8 mouse cellular contexts compared by ENCODE assay signal in the genomic region with DNA sequence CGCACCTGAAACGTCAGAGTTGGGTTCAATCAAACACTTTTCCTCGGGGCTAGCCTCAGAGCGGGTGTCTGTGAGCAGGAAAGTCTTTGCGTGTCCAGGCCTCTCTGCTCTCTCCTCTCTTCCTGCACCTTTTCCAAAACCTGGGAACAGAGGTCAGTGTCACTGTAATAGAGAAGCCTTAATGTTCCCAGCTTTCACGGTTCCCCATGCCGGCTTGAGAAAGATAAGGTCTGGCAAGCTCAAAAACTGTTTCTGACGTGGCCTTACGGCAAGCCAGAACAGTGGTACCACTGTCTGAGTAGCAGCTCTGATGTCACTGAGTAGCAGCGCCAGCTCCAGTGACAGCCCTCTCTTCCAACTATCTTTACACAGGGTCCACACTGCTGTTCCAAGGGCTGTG. TPM values are rescaled to one million over a fixed set of nuclear protein-coding genes. Genes with fewer than 3 reads are reported as not detected.
DNase-seq lines count a peak whose midpoint lies in the region; ATAC-seq and TF ChIP-seq lines count a peak whose summit lies in the region.

No protein-coding gene starts in this region.

- H3K4me1 ChIP-seq in heart, embryonic 11.5 days (ENCODE audit: control insufficient read depth, insufficient read depth, low read length): peaks cover 13% of the 10 kb centered on the region
- H3K4me1 ChIP-seq in CH12.LX (ENCODE audit: control insufficient read depth in 1 of 2, insufficient read depth in 2 of 2): peaks cover 12 to 29% of the 10 kb centered on the region in 2 experiments
- H3K4me1 ChIP-seq in forebrain, embryonic 14.5 days (ENCODE audit: control insufficient read depth, insufficient read depth, low read length): peaks cover 9% of the 10 kb centered on the region
- H3K4me1 ChIP-seq in liver, embryonic 15.5 days (replicated peaks): peaks cover 30% of the 10 kb centered on the region

- peak overlapping the region; percentile 82 for H3K9ac ChIP-seq in heart, embryonic 11.5 days (ENCODE audit: low read depth, low read length)
- peak overlapping the region; percentile 59 for H3K9ac ChIP-seq in CH12.LX (ENCODE audit: insufficient read depth, low read depth)
- peak overlapping the region; percentile 75 for H3K9ac ChIP-seq in forebrain, embryonic 14.5 days (ENCODE audit: low read length)
- peak overlapping the region; percentile 64 for H3K9ac ChIP-seq in liver, embryonic 15.5 days

- no peaks in the 10 kb centered on the region for H3K79me2 ChIP-seq in CH12.LX (replicated peaks; ENCODE audit: control insufficient read depth, extremely low read depth, insufficient read depth, poor library complexity, severe bottlenecking)

- TF ChIP-seq EP300 in CH12.LX (IDR thresholded peaks at IDR 0.05; ENCODE audit: low read length): no peak

- DNase-seq in heart, adult 18-20 months: no peak
- DNase-seq in CH12.LX (ENCODE audit: extremely low read depth): no peak
- no peak for DNase-seq in forebrain, embryonic 14.5 days (ENCODE audit: low spot score)
- DNase-seq in embryo, embryonic 9.5 days (ENCODE audit: extremely low spot score): no peak
- DNase-seq in right cerebral cortex, adult 18-20 months: no peak
- DNase-seq in cerebellum, adult 11-12 months: no peak

- TF ChIP-seq RAD21 in CH12.LX (IDR thresholded peaks at IDR 0.05; ENCODE audit: low read depth, low read length): no peak

- 49% methylated on average over 10 of the region's 10 CpGs for WGBS in heart, embryonic 11.5 days (ENCODE audit: insufficient replicate concordance)
- 63% methylated on average over 10 of the region's 10 CpGs for whole genome bisulfite sequencing in forebrain, embryonic 14.5 days
- 35% methylated on average over 10 of the region's 10 CpGs for WGBS in liver, embryonic 15.5 days (ENCODE audit: insufficient replicate concordance)

- H3K27me3 ChIP-seq in heart, embryonic 11.5 days (ENCODE audit: control insufficient read depth, insufficient read depth, low read length): no peaks in the 10 kb centered on the region
- H3K27me3 ChIP-seq in CH12.LX (replicated peaks): no peaks in the 10 kb centered on the region
- no peaks in the 10 kb centered on the region for H3K27me3 ChIP-seq in forebrain, embryonic 14.5 days (replicated peaks; ENCODE audit: control insufficient read depth, insufficient read depth, low read length)
- H3K27me3 ChIP-seq in liver, embryonic 15.5 days: no peaks in the 10 kb centered on the region

- H3K9me3 ChIP-seq in heart, embryonic 11.5 days (replicated peaks; ENCODE audit: control insufficient read depth, low read length): no peaks in the 10 kb centered on the region
- H3K9me3 ChIP-seq in CH12.LX (replicated peaks; ENCODE audit: low read length): no peaks in the 10 kb centered on the region
- H3K9me3 ChIP-seq in forebrain, embryonic 14.5 days (replicated peaks; ENCODE audit: control insufficient read depth, low read length): no peaks in the 10 kb centered on the region
- H3K9me3 ChIP-seq in liver, embryonic 15.5 days (replicated peaks): no peaks in the 10 kb centered on the region

- no peak for TF ChIP-seq POLR2A in CH12.LX (IDR thresholded peaks at IDR 0.05; ENCODE audit: low read depth, low read length)

- peaks cover 10% of the 10 kb centered on the region for H3K36me3 ChIP-seq in heart, embryonic 11.5 days (ENCODE audit: control insufficient read depth, insufficient read depth, low read length)
- H3K36me3 ChIP-seq in CH12.LX (replicated peaks in 1 of 2; ENCODE audit: control insufficient read depth in 1 of 2, insufficient read depth in 1 of 2, low read length in 1 of 2): peaks cover 55 to 80% of the 10 kb centered on the region in 2 experiments
- peaks cover 53% of the 10 kb centered on the region for H3K36me3 ChIP-seq in forebrain, embryonic 14.5 days (ENCODE audit: control insufficient read depth, insufficient read depth, low read length)
- H3K36me3 ChIP-seq in liver, embryonic 15.5 days (replicated peaks): peaks cover 29% of the 10 kb centered on the region; the same call in 1 of the 2 replicates

- dilution Hi-C loops in CH12.LX (cut with MboI; ENCODE audit: extremely low pct_ligation_motif_present, extremely low pct_unique_long_range_greater_than_20kb, low sequenced_read_pairs): no loop called here

- in situ Hi-C loops in CH12.LX (cut with MboI; ENCODE audit: low pct_ligation_motif_present, low pct_unique_long_range_greater_than_20kb, low sequenced_read_pairs): no loop called here

- no peak overlapping the region for H3K27ac ChIP-seq in heart, embryonic 11.5 days (ENCODE audit: low read depth, low read length)
- no peak overlapping the region for H3K27ac ChIP-seq in CH12.LX (ENCODE audit: insufficient read depth, low read depth)
- no peak overlapping the region for H3K27ac ChIP-seq in forebrain, embryonic 14.5 days (ENCODE audit: low read depth, low read length)
- no peak overlapping the region; the same call in 1 of the 2 replicates for H3K27ac ChIP-seq in liver, embryonic 15.5 days (replicated peaks)

- no peak for TF ChIP-seq CTCF in CH12.LX (conservative IDR thresholded peaks at IDR 0.05 in 1 of 2, IDR thresholded peaks at IDR 0.05 in 1 of 2; ENCODE audit: low read depth in 2 of 2, low read length in 2 of 2)

- ATAC-seq in heart, embryonic 11.5 days (replicated peaks; ENCODE audit: insufficient number of reproducible peaks, low FRiP score, low TSS enrichment): no peak
- no peak for ATAC-seq in forebrain, embryonic 14.5 days
- ATAC-seq in liver, embryonic 15.5 days (ENCODE audit: insufficient read depth): no peak

- peak overlapping the region; percentile 55 for H3K4me3 ChIP-seq in heart, embryonic 11.5 days (ENCODE audit: low read depth, low read length)
- H3K4me3 ChIP-seq in CH12.LX (replicated peaks in 1 of 3; ENCODE audit: low read depth in 2 of 3, low read length in 2 of 3, poor library complexity in 1 of 3): peak overlapping the region; percentile 70 to 95 (median 80)
- H3K4me3 ChIP-seq in forebrain, embryonic 14.5 days (ENCODE audit: low read depth, low read length): peak overlapping the region; percentile 50
- peak overlapping the region; percentile 71 for H3K4me3 ChIP-seq in liver, embryonic 15.5 days (replicated peaks)

- peak overlapping the region; percentile 100 for H3K4me2 ChIP-seq in heart, embryonic 11.5 days
- H3K4me2 ChIP-seq in CH12.LX (ENCODE audit: insufficient read depth, low read depth, poor library complexity, severe bottlenecking): peak overlapping the region; percentile 41
- H3K4me2 ChIP-seq in forebrain, embryonic 14.5 days (ENCODE audit: low read length): peak overlapping the region; percentile 84
- peak overlapping the region; percentile 96 for H3K4me2 ChIP-seq in liver, embryonic 15.5 days

TF ChIP-seq in CH12.LX, 34 proteins besides CTCF, POLR2A, EP300 and RAD21 (continues in another document):
- TF ChIP-seq ETS1 (conservative IDR thresholded peaks at IDR 0.05; ENCODE audit: low read depth, low read length) (no peak), E2F4 (IDR thresholded peaks at IDR 0.05; ENCODE audit: insufficient replicate concordance, low read depth, low read length) (no peak), PAX5 (IDR thresholded peaks at IDR 0.05; ENCODE audit: low read length) (no peak), UBTF (IDR thresholded peaks at IDR 0.05; ENCODE audit: low read depth, low read length) (no peak), JUN (IDR thresholded peaks at IDR 0.05; ENCODE audit: insufficient read depth, low read depth, low read length) (no peak), CHD2 (IDR thresholded peaks at IDR 0.05; ENCODE audit: low read length) (no peak)

RNA-seq across cellular contexts. Expression of a gene that starts 0.8 kb away (rescaled TPM):
- polyA plus RNA-seq in heart, embryonic 11.5 days (2014; fragmentation: Nextera tagmentation; extraction: Ambion mirVana): 21.8 and 23.2 TPM in 2 replicates
- total RNA-seq in heart, adult 18-20 months (2021): 1 to 10 TPM; 3.8 to 4.3 TPM
- total RNA-seq in CH12.LX (2012; rRNA removed) (31.3 and 35.6 TPM in 2 replicates), CH12.LX (2014; rRNA removed) (11.7 and 12.9 TPM in 2 replicates)
- polyA plus RNA-seq in CH12.LX (2012; ENCODE audit: insufficient read length, low read depth): 20.3 and 23.8 TPM in 2 replicates
- 39.0 and 59.5 TPM in 2 replicates for polyA plus RNA-seq in forebrain, embryonic 14.5 days (2014; fragmentation: Nextera tagmentation; extraction: Ambion mirVana)
- polyA plus RNA-seq in liver, embryonic 15.5 days (2015; fragmentation: Nextera tagmentation; extraction: Ambion mirVana): 9.7 and 11.5 TPM in 2 replicates

RNA-seq across cellular contexts. Expression of a gene that starts 1.0 kb away (rescaled TPM):
- 114 and 129 TPM in 2 replicates for polyA plus RNA-seq in heart, embryonic 11.5 days (2014; fragmentation: Nextera tagmentation; extraction: Ambion mirVana)
- 10 to 100 TPM; 32.5 to 34.2 TPM for total RNA-seq in heart, adult 18-20 months (2021)
- total RNA-seq in CH12.LX (2012; rRNA removed): 101 and 103 TPM in 2 replicates
- total RNA-seq in CH12.LX (2014; rRNA removed): 72.3 and 76.5 TPM in 2 replicates
- 122 and 131 TPM in 2 replicates for polyA plus RNA-seq in CH12.LX (2012; ENCODE audit: insufficient read length, low read depth)
- polyA plus RNA-seq in forebrain, embryonic 14.5 days (2014; fragmentation: Nextera tagmentation; extraction: Ambion mirVana): 108 and 140 TPM in 2 replicates
- polyA plus RNA-seq in liver, embryonic 15.5 days (2015; fragmentation: Nextera tagmentation; extraction: Ambion mirVana): 80.9 and 88.4 TPM in 2 replicates

RNA-seq across cellular contexts. Expression of a gene that starts 6.7 kb away (rescaled TPM):
- polyA plus RNA-seq in heart, embryonic 11.5 days (2014; fragmentation: Nextera tagmentation; extraction: Ambion mirVana): 1.7 and 3.0 TPM in 2 replicates
- 1 to 10 TPM; 1.1 to 1.3 TPM for total RNA-seq in heart, adult 18-20 months (2021)
- total RNA-seq in CH12.LX (2012; rRNA removed) (8.9 and 9.9 TPM in 2 replicates), CH12.LX (2014; rRNA removed) (2.9 and 3.4 TPM in 2 replicates)
- 5.5 and 8.3 TPM in 2 replicates for polyA plus RNA-seq in CH12.LX (2012; ENCODE audit: insufficient read length, low read depth)
- 110 and 119 TPM in 2 replicates for polyA plus RNA-seq in forebrain, embryonic 14.5 days (2014; fragmentation: Nextera tagmentation; extraction: Ambion mirVana)
- polyA plus RNA-seq in liver, embryonic 15.5 days (2015; fragmentation: Nextera tagmentation; extraction: Ambion mirVana): 0.96 and 1.5 TPM in 2 replicates

RNA-seq across cellular contexts. Expression of a gene that starts 12.5 kb away (rescaled TPM):
- 5.1 and 6.6 TPM in 2 replicates for polyA plus RNA-seq in heart, embryonic 11.5 days (2014; fragmentation: Nextera tagmentation; extraction: Ambion mirVana)
- 10 to 100 TPM; 16.6 to 16.7 TPM for total RNA-seq in heart, adult 18-20 months (2021)
- total RNA-seq in CH12.LX (2012; rRNA removed) (49.4 and 74.7 TPM in 2 replicates), CH12.LX (2014; rRNA removed) (24.1 and 24.8 TPM in 2 replicates)
- polyA plus RNA-seq in CH12.LX (2012; ENCODE audit: insufficient read length, low read depth): 23.3 and 23.5 TPM in 2 replicates
- 11.2 and 13.7 TPM in 2 replicates for polyA plus RNA-seq in forebrain, embryonic 14.5 days (2014; fragmentation: Nextera tagmentation; extraction: Ambion mirVana)
- polyA plus RNA-seq in liver, embryonic 15.5 days (2015; fragmentation: Nextera tagmentation; extraction: Ambion mirVana): 20.2 and 24.6 TPM in 2 replicates

RNA-seq across cellular contexts. Expression of a gene that starts 17.4 kb away (rescaled TPM):
- 0.36 and 1.0 TPM in 2 replicates for polyA plus RNA-seq in heart, embryonic 11.5 days (2014; fragmentation: Nextera tagmentation; extraction: Ambion mirVana)
- 10 to 100 TPM; 20.9 to 82.2 TPM for total RNA-seq in heart, adult 18-20 months (2021)
- 0.21 and 0.25 TPM in 2 replicates for total RNA-seq in CH12.LX (2012; rRNA removed)
- not detected in 2 replicates for total RNA-seq in CH12.LX (2014; rRNA removed)
- polyA plus RNA-seq in CH12.LX (2012; ENCODE audit: insufficient read length, low read depth): not detected in 2 replicates
- 0.98 and 1.1 TPM in 2 replicates for polyA plus RNA-seq in forebrain, embryonic 14.5 days (2014; fragmentation: Nextera tagmentation; extraction: Ambion mirVana)
- polyA plus RNA-seq in liver, embryonic 15.5 days (2015; fragmentation: Nextera tagmentation; extraction: Ambion mirVana): 0.37 TPM in 1 of 2 replicates, not detected in the other

Comparison
In these comparisons a context has a peak if more than half of its experiments do, and no peak if none do; other contexts are left out.
1. H3K4me2 ChIP-seq: peak in every context shown above with its lines; median percentile 100 in heart, embryonic 11.5 days; 96 in liver, embryonic 15.5 days; 84 in forebrain, embryonic 14.5 days; 41 in CH12.LX.
2. RNA of a gene that starts 6.7 kb away (polyA plus RNA-seq): 110 to 119 TPM in forebrain, embryonic 14.5 days; 5.5 to 8.3 TPM in CH12.LX, 1.7 to 3.0 TPM in heart, embryonic 11.5 days and 0.96 to 1.5 TPM in liver, embryonic 15.5 days; every median in the first group is over 10 times any median in the second.
3. Peak in every context shown above with its lines, with median percentiles within 50 percentile points of each other: H3K4me3 ChIP-seq and H3K9ac ChIP-seq.